Mouse (Mus musculus) right cerebral cortex, postnatal 25 days (tissue): ENCODE measurements around the gene Il4ra.

ENCODE experiments used
- DNase-seq: peaks from one replicate; pipeline ENCODE4 v3.0.0; 2022

Il4ra gene

DNA sequence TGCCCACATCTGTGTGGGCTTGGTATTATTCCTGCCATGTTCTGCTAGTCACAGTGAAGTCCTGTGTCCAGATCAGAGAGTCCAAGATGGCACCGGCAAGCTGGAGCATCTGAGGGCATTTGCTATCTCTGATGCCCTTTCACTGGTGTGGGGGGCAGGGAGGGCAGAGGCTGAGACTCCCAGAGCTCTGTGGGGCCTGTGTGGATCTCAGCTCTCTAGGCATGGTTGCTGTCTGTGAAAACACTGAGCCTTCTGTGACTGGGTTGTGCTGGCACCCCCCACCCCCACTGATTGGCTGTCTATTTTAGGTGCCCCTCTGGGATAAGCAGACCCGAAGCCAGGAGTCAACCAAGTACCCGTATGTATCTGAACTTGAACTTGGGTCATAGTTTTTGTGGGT, 22.9 kb downstream of the Il4ra start:
- no peak for DNase-seq

DNA sequence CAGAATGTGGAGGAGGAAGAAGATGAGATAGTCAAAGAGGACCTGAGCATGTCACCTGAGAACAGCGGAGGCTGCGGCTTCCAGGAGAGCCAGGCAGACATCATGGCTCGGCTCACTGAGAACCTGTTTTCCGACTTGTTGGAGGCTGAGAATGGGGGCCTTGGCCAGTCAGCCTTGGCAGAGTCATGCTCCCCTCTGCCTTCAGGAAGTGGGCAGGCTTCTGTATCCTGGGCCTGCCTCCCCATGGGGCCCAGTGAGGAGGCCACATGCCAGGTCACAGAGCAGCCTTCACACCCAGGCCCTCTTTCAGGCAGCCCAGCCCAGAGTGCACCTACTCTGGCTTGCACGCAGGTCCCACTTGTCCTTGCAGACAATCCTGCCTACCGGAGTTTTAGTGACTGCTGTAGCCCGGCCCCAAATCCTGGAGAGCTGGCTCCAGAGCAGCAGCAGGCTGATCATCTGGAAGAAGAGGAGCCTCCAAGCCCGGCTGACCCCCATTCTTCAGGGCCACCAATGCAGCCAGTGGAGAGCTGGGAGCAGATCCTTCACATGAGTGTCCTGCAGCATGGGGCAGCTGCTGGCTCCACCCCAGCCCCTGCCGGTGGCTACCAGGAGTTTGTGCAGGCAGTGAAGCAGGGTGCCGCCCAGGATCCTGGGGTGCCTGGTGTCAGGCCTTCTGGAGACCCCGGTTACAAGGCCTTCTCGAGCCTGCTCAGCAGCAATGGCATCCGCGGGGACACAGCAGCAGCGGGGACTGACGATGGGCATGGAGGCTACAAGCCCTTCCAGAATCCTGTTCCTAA, 24.0 kb downstream of the Il4ra start:
- no peak for DNase-seq

DNA sequence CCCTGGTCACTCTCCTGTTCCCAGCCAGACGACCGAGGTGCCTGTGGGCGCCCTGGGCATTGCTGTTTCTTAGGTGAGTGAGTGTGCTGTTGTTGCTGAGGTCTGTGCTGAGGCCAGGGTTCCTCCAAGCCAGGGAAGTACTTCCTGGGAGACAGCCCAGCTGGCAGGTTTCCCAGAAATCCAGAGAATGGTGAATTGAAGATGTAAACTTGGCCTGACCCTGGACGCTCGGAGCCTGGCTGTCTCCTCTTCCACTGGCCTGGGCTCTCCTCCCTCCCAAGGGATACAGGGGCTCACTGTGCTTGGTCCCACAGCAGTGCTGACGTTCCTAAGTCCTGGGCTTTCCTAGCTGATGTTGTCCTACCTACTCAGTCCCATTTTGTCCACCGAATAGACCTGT, 25.1 kb downstream of the Il4ra start:
- DNase-seq, result no peak

DNA sequence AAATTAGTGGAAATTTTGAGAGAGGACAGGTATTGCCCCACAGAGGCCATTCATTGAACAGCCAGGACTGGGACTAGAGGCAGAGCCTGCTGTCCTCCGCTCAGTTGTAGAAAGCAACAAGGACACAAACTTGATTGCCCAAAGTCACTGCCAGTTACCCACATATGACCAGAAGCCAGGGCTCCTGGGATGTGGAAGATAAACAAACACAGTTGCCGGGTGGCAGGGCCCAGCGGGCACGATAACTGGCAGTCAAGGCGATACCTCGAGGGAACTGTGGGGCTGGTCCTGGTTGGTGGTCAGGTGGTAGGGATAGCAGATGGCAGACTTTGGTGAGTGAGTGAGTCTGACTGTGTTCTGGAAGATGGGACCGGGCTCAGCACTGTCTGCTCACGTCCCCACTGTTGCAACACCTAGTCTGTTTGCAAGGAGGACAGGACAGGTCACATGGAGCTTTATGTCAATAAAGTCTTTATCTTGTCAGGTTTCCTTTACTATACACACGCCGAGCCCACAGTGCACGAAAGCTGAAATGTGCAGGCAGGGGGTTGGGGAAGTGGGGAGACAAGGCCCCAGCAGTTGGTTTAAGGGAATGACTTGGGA, 25.7 kb downstream of the Il4ra start:
- no peak for DNase-seq

DNA sequence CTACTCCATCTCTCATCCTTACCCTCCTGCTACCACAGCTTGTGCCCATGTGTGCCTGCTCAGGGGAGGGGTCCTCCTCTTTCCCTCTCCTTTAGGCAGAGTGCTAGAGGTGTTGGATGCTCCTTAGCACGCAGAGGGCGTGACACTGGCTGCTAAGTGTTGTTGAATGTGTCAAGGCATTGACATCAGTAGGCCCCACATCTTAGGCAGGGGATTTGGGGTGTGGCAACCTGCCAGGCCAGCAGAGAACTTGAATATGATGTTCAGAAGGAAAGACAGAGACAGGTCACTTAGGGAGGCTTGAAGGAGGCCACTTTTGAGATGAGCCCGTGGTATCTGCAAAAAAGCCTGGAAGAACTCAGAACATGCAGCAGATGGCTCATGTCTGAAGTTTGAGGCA, 26.2 kb downstream of the Il4ra start:
- DNase-seq, result no peak

DNA sequence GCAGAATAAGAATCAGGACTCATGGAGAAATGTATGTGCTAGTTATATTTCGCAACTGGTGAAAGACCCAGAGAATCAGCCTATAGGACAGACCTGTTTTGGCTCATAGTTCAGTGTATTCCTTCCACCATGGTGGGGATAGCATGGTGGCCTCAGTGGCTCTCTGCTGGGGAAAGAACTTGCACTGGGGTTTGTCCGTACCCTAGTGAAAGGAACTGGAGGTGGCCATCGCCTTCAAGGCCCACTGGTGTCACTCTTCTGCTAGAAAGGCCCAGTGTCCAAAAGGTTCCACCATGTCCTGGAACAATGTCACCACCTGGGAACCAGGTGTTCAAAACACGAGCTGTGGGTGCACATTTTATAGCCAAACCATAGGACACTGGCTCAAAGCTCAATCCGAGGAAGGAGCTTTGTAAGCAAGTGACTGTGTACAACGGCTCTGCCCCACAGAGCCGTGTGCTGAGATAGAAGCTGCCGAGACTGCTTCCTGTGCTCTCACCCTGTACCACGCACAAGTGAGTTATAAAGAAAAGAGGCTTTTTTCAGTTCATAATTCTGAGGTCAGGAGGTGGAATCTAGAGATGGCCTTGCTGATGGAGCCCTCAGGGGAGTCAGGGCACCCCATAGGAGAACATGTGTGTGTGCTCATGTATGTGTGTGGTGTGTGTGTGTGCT, 27.8 kb downstream of the Il4ra start:
- DNase-seq, result no peak

DNA sequence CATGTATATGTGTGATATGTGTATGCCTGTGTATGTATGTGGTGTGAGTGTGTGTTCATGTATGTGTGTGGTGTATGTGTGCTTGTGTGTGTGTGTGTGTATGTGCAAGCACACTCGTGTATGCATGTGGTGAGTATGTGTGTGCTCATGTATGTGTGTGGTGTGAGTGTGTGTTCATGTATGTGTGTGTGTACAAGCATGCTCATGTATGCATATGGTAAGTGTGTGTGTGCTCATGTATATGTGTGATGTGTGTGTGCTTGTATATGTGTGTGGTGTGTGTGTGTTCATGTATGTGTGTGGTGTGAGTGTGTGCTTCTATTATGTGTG, 28.3 kb downstream of the Il4ra start:
- DNase-seq, result no peak

DNA sequence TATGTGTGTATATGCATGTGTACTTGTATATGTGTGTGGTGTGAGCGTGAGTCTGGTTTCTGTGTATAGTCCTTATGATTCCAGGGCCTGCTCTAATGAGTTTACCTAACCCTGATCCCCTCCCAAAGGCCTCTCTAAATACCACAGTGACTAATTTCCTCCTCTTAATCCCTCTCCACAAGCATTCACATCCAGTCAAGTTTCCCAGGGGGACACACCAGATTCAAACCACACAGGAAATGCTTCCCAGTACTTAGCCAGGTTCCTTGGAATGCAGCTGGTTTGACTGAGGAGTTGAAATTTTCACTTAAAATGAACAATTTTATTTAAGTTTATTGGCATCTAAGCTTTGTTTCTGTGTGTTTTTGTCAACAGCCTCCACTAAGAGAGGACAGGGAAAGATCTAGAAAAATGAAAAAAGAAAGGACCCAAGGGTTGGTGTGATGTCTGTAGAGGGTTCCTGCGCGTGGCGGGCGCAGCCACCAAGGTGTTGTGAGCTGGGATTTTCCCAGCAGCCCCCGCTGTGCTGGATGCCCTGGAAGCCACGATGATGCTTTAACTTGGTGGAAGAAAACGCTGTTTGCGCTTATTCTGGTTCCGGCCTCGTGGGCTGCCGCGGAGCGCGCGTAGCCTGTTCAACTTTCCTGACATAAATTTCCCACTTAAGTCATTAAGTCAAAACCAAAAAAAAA, 28.9 kb downstream of the Il4ra start:
- no peak for DNase-seq

DNA sequence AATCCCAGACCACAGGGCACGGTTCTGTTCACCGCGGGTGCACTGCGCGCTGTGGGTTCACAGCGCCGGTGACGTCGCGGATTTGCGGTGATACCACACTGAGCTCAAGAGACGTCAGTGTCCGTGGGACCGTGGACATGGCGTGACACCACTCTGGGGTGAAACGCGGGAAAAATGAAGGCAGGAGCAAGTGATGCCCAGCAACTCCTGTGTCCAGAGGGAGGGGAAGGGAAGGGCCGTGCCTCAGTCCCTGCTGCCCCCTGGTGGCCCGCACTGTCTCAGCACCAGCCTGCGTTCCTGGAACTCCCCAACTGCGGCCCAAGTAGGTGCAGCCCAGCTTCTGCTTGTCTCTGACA, 29.4 kb downstream of the Il4ra start:
- peak; percentile 84 for DNase-seq

DNA sequence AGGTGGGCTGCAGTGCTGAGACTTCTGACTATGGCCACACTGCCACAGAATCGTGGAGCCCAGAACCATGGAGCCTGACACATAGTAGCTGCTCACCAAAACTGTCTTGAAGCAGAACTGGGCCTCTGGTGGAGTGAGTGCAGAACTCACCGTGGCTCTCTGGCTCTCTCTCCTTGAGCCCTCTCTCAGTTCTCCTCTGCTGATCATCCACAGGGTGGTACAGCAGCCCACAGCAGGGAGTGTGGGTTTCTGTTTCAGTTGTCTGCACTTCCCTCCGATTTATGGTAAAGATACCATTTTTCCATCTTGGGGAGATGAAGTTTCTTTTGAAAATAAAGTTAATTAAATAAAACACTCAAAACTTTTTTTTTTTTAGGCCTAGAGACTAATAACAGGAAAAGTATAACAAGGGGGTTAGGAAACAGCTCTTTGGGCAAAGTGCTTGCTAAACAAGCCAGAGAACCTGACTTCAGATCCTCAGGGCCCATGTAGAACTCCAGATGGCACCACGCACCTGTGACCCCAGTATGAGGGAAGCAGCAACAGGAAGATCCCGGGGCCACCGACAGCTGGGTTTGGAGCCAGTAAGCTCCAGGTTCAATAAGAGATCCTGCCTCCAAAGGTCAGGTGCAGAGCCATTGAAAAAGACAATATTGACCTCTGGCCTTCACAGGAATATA, 31.5 kb downstream of the Il4ra start:
- no peak for DNase-seq

DNA sequence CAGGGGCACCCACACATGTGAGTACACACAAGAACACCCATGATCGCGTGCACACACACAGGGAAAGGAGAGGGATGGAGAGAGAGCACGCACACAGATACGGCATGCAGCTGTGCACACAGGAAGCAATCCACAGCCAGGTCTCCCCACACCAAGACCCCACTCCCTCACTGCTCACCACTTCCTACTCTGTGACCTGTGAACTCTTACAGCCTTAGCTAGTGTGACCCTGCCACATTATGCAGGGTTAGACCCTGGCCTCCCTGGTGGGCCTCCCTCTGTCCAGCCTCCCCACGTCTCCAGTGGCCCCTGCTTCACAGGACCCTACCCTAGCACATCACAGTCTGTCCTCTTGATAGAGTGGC, 32.1 kb downstream of the Il4ra start:
- no peak for DNase-seq

DNA sequence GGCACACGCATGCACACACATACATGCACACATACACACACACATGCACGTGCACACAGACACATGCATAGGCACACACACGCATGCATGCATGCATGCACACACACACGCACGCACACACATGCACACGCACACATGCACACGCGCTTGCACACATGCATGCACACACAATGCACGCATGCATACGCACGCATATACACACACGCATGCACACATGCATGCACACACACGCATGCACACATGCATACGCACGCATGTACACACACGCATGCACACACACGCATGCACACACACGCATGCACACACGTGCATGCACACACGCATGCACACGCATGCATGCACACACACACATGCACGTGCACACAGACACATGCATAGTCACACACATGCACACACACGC, 34.4 kb downstream of the Il4ra start:
- no peak for DNase-seq

DNA sequence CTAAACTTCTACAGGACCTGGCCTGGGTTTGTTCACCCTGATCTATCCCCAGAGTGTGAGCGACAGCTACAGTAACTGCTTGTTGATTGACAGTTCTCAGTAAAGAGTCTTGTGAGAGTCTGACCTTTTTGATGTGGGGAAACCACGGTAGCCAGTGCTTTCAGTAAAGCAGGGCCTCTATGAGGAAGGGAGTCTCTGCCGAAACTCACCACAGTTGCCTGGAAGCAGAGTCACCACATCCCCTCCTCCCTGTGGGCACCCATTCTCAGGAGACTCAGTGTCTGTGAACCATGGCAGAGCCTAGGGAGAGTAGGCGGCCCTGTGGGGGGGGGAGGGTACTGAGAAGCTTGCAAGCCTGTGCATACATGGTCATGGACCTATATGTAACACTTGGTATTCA, 36.8 kb downstream of the Il4ra start:
- DNase-seq, result no peak

DNA sequence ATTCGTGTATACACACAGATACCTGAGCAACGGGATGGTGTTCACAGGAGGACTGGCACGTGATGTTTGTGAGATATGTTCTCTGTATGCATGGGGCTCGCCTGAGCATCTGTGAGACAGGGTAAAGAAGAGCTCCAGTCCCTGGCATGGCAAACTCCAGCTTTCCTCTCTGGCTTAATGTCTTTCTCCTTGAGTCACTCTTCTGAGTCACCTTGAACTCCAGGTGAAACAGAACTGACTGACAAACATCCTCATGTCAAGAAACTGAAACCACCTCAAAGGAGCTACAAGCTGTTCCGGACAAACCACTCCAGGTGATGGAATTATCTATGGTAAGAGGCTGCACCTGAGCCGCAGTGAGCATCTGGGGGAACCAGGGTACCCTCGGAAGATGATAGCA, 38.0 kb downstream of the Il4ra start:
- DNase-seq, result no peak

DNA sequence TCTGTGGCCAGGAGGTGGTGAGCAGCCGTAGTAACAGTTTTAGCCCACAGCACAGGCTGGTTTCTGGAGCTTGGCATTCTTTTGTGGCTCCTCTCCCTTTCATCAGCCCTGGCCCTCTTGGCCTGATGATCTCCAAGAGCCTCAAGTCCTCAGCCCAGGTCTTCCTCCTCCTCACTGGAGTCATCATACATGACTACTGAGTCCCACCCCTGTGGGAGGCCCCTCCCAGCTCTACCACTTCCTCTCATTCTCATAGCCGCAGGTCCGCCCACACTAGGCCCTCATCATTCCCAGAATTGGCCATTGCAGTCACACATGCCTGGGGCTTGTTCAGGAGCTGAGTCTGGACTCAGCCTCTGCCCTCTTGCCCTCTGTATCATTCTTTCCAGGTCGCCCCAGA, 41.9 kb downstream of the Il4ra start:
- no peak for DNase-seq

DNA sequence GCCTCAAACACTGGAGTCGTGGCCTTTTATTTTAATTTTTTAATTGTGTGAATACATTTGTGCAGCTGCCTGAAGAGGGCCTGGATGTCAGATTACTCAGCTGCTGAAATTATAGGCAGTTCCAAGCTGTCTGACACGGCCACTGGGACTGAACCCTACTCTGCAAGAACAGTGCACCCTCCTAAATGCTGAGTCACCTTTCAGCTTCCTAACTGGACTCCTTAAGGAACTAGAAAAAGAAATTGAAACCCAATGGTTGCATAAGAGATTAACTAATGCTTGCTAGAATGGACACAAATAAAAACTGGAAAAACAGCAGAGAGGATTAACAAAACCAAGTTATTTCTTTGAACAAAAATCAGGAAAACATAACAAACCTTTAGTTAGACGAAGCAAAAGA, 44.5 kb downstream of the Il4ra start:
- DNase-seq, result no peak

DNA sequence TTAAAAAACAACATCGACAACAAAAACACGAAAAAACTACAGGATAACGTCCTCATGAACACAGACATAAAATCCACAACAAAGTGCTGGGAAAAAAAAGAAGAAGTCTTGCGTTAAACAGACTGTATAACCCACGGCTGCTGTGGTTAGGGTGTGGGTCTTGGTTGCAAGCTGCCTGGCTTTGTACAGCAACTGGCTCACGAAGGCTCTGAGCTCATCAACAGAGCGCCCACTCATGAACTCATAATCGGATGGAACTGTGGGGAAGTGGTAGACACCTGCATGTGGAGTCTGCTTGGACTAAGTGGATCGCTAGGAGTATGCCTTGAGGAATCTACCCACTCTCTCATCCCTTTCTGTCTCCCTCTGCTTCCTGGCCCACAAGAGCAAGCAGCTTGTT, 45.2 kb downstream of the Il4ra start:
- no peak for DNase-seq

DNA sequence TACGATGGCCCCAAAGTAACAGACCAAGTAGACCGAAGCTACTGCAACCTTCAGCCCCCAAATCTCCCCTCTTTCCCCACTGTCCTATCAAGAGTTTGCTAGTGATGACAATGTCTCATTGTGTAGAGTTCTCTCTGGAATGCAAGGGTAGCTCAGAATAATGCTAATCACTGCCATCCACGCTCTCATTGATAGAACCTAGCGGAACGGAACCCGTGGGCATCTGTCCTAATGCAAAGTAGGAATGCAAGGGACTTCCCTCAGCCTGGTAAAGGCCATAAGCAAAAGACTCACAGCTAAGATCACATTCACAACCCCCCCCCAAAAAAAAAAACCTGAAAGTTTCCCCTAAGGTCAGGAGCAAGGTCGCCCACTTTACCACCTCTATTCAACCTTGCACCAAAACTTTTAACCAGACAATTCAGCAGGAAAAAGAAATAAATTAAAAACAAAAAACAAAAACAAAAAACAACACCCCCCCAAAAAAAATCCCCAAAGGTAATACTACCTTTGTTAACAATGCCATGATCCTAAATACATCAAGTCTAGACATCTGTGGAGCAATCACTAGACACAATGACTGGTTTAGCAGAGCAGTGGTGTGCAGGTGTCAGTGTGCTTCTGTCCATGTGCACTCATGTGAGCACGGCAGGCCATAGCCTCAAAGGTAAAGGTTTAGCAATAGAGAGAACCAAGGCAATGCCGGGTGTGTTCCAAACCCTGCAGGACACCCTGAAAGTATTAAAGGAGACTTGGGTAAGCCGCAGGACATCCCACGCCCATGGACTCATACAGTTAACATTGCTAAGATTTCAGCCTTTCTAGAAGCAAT, 45.8 kb downstream of the Il4ra start:
- DNase-seq, result no peak

DNA sequence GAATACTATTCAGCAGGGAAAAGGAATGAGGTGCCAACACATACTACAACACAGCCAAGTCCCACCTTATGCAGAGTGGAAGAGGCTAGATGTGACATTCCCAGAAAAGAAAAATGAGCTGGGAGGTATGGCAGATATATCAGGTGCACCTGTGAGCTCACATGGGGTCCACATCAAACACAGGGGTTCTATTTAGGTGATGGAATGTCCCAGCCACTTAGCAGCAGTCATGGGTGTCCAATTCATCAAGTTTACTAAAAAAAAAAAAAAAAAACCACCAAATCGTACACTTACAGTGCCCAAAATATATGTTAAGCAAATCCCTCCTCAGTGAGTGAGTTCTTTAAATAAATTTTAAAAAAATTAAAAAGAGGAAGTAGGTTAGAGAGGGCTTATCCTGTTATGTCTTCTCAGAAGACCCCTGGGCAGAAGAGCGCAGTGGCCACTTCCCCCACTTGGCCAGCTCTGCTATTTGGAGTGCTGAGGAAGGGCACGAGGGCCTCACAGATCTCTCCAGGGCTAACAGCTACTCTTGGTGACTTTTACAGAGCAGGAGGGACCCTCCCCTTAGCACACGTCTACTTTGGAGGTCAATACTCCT, 47.6 kb downstream of the Il4ra start:
- DNase-seq, result no peak

DNA sequence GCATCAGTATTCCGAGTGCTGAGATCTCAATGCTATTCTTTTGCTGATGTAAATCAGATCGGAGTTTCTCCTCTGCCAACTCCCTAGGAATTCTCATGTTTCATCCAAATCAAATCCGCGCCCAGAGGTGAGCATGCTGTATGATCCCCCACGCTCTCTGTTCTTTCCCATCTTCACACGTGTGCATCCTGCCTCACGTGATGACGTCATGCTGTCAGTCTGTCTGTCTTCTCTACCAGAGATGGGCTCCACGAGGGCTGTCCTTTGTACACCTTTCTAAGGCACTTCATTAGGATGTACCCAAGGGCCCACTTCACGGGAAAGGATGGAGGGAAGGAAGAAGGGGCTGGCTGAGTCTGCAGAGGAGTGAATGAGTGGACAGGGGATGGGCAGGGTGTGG, 48.2 kb downstream of the Il4ra start:
- DNase-seq, result no peak

DNA sequence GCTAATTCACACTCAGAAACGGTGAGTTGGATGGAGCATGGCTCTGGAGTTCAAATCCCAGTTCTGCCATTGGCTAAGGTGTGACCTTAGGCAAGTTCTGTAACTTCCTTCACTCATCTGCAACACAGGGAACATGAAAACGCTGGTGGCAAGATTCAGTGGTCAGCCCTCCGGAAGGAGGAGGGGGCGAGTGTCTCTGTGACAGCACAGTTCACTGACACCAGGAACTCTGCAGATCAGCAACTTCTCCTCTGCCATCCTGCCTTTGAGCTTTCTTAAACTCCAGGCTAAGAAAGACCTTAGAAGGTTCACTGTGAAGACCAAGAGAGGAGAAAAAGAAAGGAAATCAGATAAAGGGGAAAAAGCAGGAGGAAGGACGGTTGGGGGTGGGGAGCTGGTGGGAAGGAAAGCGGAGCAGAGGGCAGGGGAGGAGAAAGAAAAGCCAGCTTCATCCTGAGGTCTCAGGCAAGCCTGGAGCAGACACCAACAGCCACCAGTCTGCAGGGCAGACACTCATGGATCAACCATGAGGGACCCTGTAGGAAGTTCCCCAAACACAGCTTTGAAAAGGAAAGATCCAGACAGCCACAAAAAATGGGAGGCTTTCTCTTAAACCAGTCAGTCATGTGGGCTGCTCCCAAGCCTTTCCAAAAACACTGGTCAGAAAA, 48.8 kb downstream of the Il4ra start:
- no peak for DNase-seq

DNA sequence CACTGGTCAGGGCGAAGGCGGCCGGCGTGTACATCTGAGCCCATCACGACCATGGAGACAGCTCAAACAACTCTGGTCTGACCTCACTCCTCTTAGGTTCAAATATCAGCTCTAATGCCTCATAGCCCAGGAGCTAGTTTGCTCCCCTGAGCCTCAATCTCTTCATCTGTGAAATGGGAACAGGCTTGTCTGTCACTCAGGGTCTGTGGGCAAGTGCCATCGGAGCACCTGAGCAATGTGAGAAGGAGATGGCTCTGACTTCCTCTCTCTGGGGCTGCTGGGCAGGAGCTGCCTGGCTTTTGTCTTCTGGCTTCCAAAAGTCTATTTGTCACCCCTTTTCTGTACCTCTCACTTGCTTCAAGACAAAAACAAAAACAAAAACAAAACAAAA, 49.4 kb downstream of the Il4ra start:
- no peak for DNase-seq
